Mouse (Mus musculus) olfactory bulb, adult 2 months (tissue): ENCODE measurements at regions not wholly inside any gene's neighbourhood (a gene's known extent, or its start where the extent isn't known, plus 50 kb on each side); places are given as distances from the start of the nearest gene placed in this dataset.

ENCODE experiments used
- CTCF ChIP-seq: fragments of 200-500 bp; IDR thresholded peaks from 2 replicates; pipeline ENCODE4 v1.5.1; 2012; ENCODE audit warnings: low read depth, mild to moderate bottlenecking, low read length, moderate library complexity; ENCODE audit not compliant: insufficient read depth
- POLR2A ChIP-seq: fragments of 200-500 bp; IDR thresholded peaks from 2 replicates; pipeline ENCODE4 v1.6.1; 2012; ENCODE audit warnings: mild to moderate bottlenecking, low read depth, low read length, moderate library complexity; ENCODE audit not compliant: insufficient read depth

DNA sequence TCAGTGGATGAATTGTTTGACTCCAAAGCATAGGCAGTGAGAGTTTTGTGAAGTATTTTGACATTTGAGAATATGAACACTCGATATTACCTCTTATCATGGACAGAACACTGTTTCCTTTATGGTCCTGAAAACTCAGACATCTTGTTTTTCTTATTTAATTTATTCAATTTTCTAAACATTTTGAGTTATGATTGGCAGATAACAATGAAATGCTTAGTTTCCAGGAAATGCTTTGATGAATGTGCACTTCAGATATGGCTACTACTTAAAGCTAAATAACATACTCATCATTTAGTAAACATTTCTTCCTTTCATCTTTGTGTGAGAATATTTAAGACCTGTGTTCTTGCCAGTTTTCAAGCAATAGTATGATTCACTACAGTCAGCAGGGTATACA is 126.4 kb upstream of the 2210010C04Rik start:
- no peak for TF ChIP-seq CTCF
- no peak for TF ChIP-seq POLR2A
